Mouse (Mus musculus) layer of hippocampus, adult 2 months (tissue): Measurements from ENCODE around the gene E2f4. TPM values are rescaled to one million over a fixed set of nuclear protein-coding genes. Genes with fewer than 3 reads are reported as not detected.

Experiments
- DNase-seq, 2 experiments: peaks; one replicate each; pipeline ENCODE4 v3.0.0; 2022; ENCODE audit warnings: low spot score in 2 of 2
- H3K27ac ChIP-seq: fragments of 200-600 bp; 2 replicates; pipeline ENCODE4 v1.8.1; 2022
- H3K4me3 ChIP-seq: fragments of 200-600 bp; 2 replicates; pipeline ENCODE4 v1.8.1; 2022; ENCODE audit warnings: mild to moderate bottlenecking
- CTCF ChIP-seq: fragments of 200-600 bp; conservative IDR thresholded peaks from 2 replicates; pipeline ENCODE4 v1.8.1; 2022; ENCODE audit warnings: antibody characterized with exemption, mild to moderate bottlenecking, moderate library complexity
- long read RNA-seq, 2 experiments: library from polyadenylated mRNA; stranded (forward); transcript quantifications; one replicate each; pipeline ENCODE4 v2.0.0; 2021; ENCODE audit warnings: borderline mapping rate in 2 of 2
- total RNA-seq, 2 experiments: library from RNA; stranded (reverse); gene quantifications; 2 replicates each; pipeline ENCODE4 v1.2.3; 2021

The E2f4 gene
- total RNA-seq, result 10 to 100 TPM; 36.1 to 39.0 TPM
- long read RNA-seq, experiment 1, transcript E2f4-201 (10 exons, 1,993 nt), result major isoform, 48 of 59 reads
- long read RNA-seq, experiment 1, partial matches to known transcripts, result 4 of 59 reads
- long read RNA-seq, experiment 1, other reads (novel, unspliced or antisense), result 7 of 59 reads
- long read RNA-seq, experiment 2, transcript E2f4-201 (10 exons, 1,993 nt), result major isoform, 54 of 77 reads
- long read RNA-seq, experiment 2, partial matches to known transcripts, result 10 of 77 reads
- long read RNA-seq, experiment 2, other reads (novel, unspliced or antisense), result 13 of 77 reads

DNA sequence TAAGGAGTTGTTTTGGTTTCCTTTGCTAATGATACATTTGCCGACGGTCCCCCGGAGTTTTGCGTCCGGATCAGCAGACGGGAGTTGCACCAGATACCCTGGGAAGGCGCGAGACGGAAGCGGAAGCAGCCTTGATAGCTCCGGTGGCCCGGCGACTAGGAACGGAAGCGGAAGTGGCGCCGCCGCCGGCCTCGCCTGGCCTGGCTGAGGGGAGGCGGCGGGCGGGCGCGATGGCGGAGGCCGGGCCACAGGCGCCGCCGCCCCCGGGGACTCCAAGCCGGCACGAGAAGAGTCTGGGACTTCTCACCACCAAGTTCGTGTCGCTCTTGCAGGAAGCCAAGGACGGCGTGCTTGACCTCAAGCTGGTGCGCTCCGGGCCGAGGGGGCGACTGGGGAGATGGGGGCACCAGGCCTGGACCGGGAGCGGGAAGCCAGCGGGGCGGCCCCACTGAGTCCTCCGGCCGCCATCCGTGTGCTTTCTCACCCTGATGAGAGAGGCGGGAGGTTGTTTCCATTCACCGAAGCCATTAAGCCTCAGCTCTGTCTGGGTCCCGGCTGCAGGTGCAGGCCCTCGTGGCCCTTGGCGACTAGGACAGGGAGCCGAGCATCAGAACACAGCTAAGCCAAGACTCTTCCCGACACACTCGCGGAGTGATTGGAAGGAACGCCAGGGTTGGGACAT is at the start of gene E2f4:
Gene E2f4 (plus strand): TSS at position 153 of the 682 bp plus-strand sequence.
- peak within 1 kb of the TSS; percentile 84 for H3K27ac ChIP-seq
- H3K4me3 ChIP-seq, result peak within 1 kb of the TSS; percentile 99
- DNase-seq, result peak; percentile 92 to 93
- peak; percentile 15 for TF ChIP-seq CTCF

DNA sequence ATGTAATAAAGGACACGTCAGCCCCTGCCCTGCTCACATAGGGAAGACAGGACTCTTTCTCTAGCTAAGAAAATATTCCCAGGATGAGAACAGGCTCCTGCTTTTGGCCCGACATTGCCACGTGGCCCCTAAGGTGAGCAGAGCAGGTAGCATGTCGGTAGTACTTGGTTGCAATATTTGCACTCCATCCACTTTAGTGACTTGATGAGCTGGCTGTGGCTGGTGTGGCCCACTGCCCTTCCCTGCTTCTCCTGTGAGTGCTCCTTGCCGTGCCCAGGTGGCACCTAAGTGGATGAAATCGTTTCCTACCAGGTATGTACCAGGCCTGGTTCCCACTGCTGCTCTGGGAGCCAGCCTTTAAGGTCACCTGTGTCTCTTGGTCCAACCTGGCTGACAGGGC is 45.5 kb upstream of the E2f4 start:
- no peak overlapping the region for H3K27ac ChIP-seq
- DNase-seq, result no peak
- TF ChIP-seq CTCF, result no peak
- no peak overlapping the region for H3K4me3 ChIP-seq

DNA sequence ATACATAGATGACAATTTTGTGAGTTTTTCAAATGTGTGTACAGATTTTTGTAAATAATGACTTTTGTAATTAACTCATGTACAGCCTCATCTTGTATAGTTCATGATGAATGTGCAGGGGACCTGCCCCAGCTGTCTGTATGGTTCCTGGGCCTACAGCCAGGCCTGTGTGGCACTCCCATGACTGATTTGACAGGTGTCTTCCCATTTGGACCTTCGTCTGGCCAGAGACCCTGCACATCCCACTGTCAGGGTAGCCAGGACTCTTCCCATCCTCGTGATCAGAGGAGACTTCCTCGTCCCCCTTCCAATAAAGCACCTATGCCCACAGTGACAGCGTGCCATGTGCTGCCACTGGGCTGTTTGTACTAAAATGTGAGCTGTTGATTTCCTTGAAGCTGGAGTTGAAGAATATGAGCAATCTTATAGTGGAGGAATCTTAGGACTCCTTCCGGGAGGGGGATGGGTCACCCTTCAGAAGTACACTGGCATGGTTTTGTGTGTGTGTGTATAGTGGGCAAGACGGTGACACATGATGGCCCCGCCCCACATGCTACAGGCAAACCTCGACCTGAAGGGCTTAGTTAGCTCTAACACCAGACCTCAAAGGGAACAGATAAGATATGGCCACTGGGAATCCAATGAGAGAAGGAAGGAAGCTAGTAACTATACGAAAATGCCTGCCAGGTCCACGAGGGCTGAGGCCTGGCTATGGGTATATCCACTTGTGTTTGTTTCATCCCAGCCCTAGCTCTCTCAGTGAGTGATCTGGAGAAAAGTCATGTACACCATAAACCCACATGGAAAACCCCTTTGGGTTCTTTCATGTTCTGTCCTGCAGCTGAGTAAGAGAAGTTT is 44.6 kb upstream of the E2f4 start:
- H3K4me3 ChIP-seq, result no peak overlapping the region

DNA sequence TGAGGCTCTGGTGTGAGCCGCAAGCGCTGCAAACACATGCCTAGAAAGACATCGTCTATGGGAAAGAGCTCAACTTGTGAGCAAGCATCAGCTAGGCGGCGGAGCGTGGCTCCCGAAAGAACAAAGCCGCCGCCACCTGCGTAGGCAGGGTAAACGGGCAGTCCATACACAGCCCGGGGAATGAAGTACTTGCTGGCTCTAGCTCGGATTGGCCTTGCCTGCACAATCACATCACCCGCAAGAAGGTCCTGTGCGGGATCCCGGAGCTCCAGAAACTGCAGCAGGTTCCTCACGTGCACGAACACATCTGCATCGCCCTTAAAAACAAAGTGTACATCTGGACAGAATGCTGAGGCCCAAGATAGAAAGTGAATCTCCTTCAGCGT is 43.7 kb upstream of the E2f4 start:
- DNase-seq, result no peak
- no peak for TF ChIP-seq CTCF
- H3K27ac ChIP-seq, result peak overlapping the region; percentile 83; the same call in 1 of the 2 replicates
- H3K4me3 ChIP-seq, result peak overlapping the region; percentile 86

More for the DNA sequence above, 44.6 kb upstream of the E2f4 start:
- no peak for DNase-seq
- no peak overlapping the region for H3K27ac ChIP-seq
- TF ChIP-seq CTCF, result no peak

DNA sequence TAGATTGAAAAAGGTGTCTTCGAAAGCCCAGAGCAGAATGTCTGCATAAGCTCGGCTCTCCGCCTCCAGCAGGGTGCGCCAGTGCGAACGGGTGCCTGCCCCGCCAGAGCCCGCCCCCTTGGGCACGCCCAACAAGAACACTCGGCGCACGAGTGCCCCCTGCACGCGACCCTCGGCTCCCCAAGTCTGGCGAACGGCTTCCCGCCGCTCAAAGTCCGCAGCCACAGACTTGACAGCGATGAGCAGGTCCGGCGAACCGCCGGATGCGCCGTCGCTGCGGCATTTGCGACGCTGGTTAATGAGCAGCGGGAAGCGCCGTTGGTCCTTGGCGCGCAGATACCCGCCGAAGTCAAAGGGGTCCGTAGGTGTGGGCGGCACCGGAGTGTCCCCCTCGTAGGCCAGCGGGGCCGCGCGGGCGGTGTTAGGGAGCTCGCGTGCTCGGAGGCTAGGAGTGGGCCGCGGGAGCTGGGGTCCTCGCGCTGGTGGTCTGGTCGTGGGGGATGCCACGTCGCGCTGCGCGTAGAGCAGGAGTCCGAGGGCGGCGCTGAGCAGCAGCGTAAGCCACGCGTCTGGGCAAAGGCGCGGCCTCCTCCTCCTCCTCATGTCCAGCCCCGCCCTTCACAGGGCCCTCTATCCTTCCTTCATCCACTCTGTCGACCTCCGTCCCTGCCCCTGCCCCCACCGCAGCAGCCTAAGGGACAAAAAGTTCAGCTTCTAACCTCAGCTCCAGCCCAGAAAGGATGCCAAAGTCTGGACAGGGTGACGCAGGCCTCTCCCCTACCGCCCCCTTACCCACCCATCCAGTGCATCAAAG is 43.1 kb upstream of the E2f4 start:
- H3K4me3 ChIP-seq, result peak overlapping the region; percentile 86
- TF ChIP-seq CTCF, result peak; percentile 93
- peak; percentile 89 to 92 for DNase-seq
- H3K27ac ChIP-seq, result peak overlapping the region; percentile 83

DNA sequence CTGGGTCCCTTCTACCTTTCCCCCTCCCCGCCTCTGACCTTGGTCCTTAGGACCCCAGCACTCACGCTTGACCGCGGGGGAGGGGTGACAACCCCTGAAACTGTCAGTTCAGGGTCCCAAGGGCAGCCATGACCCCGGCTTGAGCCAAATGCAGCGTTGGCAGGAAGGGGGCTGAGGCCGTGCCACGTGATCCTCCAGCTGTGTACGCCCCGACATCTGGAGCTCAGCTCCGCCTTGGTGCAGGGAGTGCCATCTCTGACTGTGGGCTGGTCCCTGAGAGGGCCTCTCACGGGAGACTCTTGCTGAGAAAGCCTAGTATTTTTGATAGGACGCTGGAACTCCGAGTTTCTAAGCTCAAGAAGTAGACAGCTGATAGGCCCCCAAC is 42.5 kb upstream of the E2f4 start, which contains the start of gene B3gnt9:
Gene B3gnt9 (minus strand): TSS at position 188 of the 385 bp plus-strand sequence.
- DNase-seq, result peak in 1 of 2 experiments; percentile 34
- peak within 1 kb of the TSS; percentile 86 for H3K4me3 ChIP-seq
- peak within 1 kb of the TSS; percentile 83 for H3K27ac ChIP-seq
- no peak for TF ChIP-seq CTCF

DNA sequence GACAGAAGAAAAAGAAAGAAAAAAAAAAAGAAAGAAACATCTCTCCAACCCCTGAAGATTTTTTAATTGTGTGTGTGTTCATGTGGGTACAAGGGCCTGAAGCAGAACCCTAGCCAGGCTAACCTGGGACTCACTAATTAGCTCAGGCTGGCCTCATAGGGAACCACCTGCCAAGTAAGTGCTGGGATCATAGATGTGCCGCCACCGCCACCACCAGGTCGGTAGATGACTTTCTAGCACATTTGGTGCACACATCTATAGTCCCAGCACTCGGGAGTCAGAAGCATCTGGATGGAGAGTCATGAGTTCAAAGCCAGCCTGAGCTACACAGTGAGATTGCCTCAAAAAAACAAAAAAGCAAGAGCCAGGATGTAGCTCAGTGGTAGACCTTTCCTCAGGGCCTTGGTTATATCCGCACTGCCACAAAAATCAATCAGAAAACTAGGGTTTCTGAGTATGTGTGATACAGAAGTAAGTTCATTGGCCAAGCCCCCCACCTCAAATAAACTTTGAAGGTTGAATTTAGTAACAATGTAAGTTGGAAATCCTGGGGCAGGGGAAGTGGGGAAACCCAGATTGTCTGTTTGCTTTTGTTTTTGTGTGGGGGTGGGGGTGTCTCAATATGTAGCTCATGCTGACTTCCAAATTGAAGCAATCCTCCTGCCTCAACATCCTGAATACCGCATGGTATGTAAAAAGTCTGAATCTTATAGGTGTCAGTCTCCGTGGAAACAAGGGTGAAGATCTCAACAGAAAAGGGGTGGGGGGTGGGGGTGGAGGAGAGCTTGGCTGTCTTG is 39.9 kb upstream of the E2f4 start:
- no peak for DNase-seq
- TF ChIP-seq CTCF, result no peak
- H3K27ac ChIP-seq, result no peak overlapping the region
- H3K4me3 ChIP-seq, result no peak overlapping the region

DNA sequence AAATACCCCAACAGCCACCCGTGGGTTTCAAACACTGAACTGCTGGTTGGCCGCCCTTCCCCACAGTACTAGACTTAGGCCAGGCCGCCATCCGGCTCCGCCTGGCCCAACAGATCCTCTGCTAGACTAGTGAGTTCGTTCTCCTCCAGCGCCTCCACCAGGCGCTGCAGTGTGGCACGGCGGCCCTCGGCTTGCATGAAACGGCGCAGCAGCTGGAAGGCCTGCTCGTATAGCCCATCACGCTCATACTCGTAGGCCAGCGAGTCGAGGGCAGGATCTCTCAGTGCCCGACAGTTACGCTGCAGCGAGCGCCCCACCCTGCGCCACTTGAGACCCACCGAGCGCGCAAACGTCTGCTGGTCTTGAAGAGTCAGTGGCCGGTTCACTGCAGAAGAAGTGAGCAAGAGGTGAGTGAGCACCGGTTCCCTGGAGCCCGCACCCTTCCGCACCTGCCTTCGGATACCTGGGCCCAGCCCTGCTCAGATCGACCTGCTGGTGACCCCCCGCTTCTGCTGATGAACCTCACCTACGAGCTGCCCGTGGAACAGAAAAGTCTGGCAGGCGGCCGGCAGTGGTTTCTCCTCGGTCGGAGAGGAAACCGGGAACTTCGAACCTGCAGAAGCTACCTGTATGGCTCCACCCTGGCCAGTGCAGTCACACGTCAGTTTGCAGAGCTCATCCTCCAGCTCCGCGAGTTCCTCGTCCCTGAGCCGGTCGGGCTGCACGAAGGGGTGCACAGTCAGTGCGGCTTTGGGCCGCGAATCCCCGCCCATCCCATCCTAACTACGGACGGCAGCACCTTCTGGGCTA is 38.3 kb upstream of the E2f4 start:
- H3K27ac ChIP-seq, result no peak overlapping the region
- DNase-seq, result no peak
- peak overlapping the region; percentile 47 for H3K4me3 ChIP-seq
- TF ChIP-seq CTCF, result peak; percentile 28

DNA sequence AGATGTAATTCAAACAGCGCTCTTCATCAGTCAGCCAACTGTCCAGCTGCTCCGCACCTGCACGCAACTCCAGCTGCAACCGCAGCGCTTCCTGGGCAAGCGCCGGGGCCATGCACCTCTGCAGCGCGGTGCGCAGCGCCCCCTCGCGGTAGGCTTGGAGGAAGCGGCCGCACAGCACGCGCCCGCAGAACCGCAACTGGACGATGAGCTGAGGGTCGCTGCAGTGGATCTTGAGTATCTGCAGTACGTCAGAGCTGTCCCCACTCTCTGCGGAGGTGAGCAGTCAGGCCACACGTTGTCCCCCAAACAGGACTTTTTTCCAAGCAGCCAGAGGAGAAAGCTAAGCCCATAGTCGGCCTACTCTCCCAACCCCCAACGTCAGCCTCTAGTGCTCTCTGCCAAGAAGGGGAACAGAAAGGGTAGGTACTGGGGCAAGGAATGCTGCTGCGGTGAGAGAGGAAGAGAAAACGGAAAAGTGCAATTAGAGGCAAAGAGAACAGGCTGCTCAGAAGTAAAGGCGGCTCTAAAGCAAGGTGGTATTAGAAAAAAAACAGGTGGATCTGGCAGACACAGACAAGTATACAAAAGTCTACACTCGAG is 37.6 kb upstream of the E2f4 start:
- peak overlapping the region; percentile 47 for H3K4me3 ChIP-seq
- DNase-seq, result peak; percentile 41 to 75
- peak; percentile 98 for TF ChIP-seq CTCF
- H3K27ac ChIP-seq, result no peak overlapping the region

DNA sequence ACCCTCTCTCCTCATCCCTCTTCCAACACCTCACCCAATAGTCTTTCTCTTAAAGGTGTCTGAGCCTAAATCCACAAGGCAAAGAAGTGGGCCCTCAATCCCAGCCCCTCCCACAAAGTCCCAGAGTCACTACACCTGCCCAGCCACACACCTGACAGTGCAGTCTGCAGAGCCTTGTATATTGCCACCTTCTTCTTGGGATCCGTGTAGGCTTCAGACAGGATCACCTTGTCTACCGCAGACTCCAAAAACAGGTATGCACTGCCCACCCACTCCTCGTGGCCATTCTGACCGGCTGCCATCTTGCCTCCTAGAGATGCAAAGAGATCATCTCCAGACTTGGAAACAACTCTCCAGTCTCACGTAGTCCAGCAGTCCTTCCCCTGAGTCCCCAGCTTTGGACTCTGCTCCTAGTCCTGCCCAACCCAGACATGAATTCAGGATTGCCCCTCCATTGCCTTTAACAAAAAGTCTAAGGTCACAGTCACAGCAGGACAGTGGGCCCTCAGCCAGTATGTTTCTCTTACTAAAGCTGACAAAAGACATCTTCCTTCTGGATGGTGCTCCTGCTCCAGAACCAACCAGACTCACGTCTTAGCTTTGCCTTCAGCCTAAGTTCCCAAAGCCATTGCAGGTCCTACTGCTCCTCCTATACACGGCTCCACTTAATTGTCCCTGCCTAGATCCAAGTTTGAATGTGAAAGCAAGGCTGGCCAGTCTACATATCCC is 36.9 kb upstream of the E2f4 start:
- no peak for TF ChIP-seq CTCF
- H3K27ac ChIP-seq, result no peak overlapping the region
- no peak overlapping the region for H3K4me3 ChIP-seq
- DNase-seq, result no peak
